Mouse (Mus musculus): ENCODE measurements around the gene Bsx. TPM values are rescaled to one million over a fixed set of nuclear protein-coding genes. Genes with fewer than 3 reads are reported as not detected.

Gene Bsx
- polyA plus RNA-seq, 1 experiment from 2014 or later, result 1.6 TPM

DNA sequence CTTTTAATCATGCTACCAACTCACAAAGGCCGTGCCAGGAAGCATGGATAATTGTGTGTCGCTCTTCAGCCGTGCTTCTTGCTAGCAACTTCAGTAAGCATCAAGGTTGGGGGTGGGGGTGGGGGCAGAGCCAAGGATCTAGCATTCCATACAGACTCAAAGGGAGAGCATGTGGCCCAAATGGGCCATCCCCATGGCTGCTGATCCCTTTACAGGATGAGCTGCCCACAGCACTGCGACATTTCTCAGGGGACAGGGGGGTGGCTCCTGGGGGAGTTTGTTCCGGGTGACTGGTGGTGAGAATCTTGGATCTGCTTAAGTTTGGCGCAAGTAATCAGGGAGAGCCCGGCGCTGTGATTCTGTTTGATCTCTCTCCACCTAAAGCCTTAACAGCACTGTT, 33.5 kb downstream of the Bsx start:
- Histone ChIP-seq H3K9ac (no peak overlapping the region), H3K27me3 (peaks cover 37% of the 10 kb centered on the region), H3K36me3 (ENCODE audit: poor library complexity, severe bottlenecking) (no peaks in the 10 kb centered on the region), H3K4me1 (peaks cover 17% of the 10 kb centered on the region), H3K9me3 (replicated peaks) (no peaks in the 10 kb centered on the region), H3K4me2 (no peak overlapping the region), H3K4me3 (no peak overlapping the region), H3K27ac (no peak overlapping the region)
- ATAC-seq, result no peak
- WGBS, result 4% methylated on average over 8 of the region's 8 CpGs

DNA sequence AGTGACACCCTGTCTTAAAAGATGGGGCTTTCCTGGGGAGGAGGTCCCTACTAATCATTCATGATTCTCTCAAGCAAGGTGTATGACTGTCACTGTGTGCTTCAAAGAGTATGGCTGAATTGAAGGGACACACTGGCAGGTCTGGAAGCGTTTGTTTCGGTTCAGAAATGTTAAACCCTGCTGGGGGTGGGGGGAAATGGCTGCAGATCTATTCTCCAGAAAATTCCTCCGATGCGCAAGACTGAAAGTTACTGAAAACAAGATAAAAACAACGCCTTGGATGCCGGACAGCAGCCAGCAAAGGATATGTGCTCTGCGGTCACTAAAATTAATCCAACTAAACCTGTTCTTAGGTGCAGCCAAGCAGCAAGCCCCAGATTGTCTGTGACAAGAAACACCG, 34.5 kb downstream of the Bsx start:
- 18% methylated on average over 8 of the region's 8 CpGs for WGBS
- Histone ChIP-seq H3K4me2 (no peak overlapping the region; the same call in 1 of the 2 replicates), H3K9ac (no peak overlapping the region), H3K36me3 (ENCODE audit: poor library complexity, severe bottlenecking) (no peaks in the 10 kb centered on the region), H3K27ac (no peak overlapping the region), H3K9me3 (replicated peaks) (no peaks in the 10 kb centered on the region), H3K27me3 (peaks cover 37% of the 10 kb centered on the region), H3K4me3 (no peak overlapping the region), H3K4me1 (peaks cover 17% of the 10 kb centered on the region)
- no peak for ATAC-seq

DNA sequence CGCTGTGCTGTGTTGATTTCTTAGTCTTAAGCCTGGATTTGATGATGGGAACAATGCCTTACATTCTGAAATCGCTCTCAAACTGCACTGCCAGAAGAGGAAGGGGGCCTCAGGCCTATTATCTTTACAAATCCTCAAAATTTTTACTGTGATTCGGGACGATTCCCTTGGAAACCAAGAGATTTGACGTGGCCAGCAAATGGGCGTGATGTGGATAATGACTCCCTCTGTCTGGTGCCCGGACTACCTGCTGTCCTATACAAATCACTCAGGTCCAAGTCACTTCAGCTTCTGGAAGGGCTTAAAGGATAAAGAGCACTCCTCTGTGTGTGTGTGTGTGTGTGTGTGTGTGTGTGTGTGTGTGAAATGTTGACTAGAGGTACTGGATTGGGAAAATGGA, 35.0 kb downstream of the Bsx start:
- no peak overlapping the region for H3K9ac ChIP-seq
- WGBS, result 6% methylated on average over 7 of the region's 7 CpGs
- no peaks in the 10 kb centered on the region for H3K36me3 ChIP-seq (ENCODE audit: poor library complexity, severe bottlenecking)
- H3K27ac ChIP-seq, result no peak overlapping the region
- H3K4me3 ChIP-seq, result no peak overlapping the region
- peaks cover 17% of the 10 kb centered on the region for H3K4me1 ChIP-seq
- peaks cover 37% of the 10 kb centered on the region for H3K27me3 ChIP-seq
- H3K9me3 ChIP-seq (replicated peaks), result no peaks in the 10 kb centered on the region
- ATAC-seq, result no peak
- H3K4me2 ChIP-seq, result no peak overlapping the region; the same call in 1 of the 2 replicates

DNA sequence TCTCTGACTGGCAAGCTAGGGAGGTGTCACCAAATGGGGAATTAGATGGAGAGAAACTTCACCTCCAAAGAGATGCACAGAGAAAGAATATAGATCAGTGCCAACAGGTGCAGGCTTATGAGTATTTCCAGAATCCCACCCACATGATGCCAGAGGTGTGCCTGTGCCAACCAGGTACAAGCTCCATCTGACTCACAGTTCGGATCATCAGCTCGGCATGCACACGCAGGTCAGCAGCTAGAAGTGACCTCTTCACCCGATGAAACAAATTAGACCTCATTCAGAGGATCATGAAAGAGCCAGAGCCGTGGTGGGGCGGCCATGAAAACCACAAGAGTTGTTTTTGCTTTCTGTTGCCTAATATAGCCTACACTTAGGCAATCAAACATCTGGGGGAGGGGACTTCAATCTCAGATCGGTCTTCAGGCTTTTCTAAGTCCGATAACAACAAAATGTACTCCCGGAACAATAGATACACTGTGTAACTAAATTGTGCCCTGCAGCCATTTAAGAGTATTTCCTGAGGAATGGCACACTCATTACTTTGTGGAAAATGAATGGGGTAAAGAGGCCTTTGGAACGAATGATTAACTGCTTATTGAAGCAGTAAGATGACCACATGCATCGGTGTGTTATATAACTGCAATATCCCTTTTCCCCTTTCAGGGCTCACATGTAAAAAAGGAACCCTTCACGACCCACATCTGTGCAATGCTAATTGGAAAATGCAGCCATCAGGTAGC, 44.1 kb downstream of the Bsx start:
- WGBS, result 20% methylated on average over 12 of the region's 12 CpGs
- peaks cover 14% of the 10 kb centered on the region for H3K27me3 ChIP-seq
- H3K4me1 ChIP-seq, result peaks cover 10% of the 10 kb centered on the region
- H3K4me2 ChIP-seq, result no peak overlapping the region
- no peak for ATAC-seq
- H3K9me3 ChIP-seq (replicated peaks), result no peaks in the 10 kb centered on the region
- H3K4me3 ChIP-seq, result no peak overlapping the region
- no peak overlapping the region for H3K27ac ChIP-seq
- no peaks in the 10 kb centered on the region for H3K36me3 ChIP-seq (ENCODE audit: poor library complexity, severe bottlenecking)
- H3K9ac ChIP-seq, result no peak overlapping the region

DNA sequence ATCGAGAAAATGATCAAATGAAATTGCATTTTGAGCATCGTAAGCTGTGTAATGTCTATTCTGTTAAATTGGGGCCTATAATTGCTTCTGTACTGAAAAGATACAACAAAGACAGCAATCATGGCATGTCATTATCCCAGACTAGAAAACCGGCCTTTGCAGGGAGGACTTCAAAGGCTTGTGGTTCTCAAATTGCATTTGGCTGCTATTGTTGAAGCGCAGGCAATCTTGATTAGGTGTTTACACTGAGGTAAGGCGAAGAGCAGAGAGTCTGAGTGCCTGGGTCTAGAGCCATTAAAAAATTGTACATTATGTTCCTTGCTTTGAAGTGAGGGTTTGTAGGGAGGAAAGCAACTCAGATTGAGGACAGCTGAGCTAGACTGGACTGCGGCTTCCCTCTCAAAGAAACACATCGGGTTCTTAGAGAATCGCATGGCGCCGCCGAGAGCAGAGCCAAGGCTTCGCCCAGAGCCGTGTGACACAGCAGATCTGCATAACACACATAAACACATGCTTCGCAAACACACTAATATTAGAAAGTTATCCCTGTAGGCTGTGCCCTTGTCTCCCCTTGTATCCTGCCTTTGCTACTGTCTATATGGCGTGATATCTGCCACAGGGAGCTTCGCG, 53.5 kb downstream of the Bsx start:
- peaks cover 9% of the 10 kb centered on the region for H3K4me1 ChIP-seq
- H3K27me3 ChIP-seq, result no peaks in the 10 kb centered on the region
- 47% methylated on average over 17 of the region's 17 CpGs for WGBS
- H3K27ac ChIP-seq, result peak overlapping the region; percentile 49
- no peak overlapping the region for H3K4me3 ChIP-seq
- H3K9me3 ChIP-seq (replicated peaks), result no peaks in the 10 kb centered on the region
- no peak overlapping the region for H3K9ac ChIP-seq
- no peaks in the 10 kb centered on the region for H3K36me3 ChIP-seq (ENCODE audit: poor library complexity, severe bottlenecking)
- no peak for ATAC-seq
- H3K4me2 ChIP-seq, result peak overlapping the region; percentile 24; the same call in 1 of the 2 replicates

Other genes with a start within 250 kb of the Bsx start
- not detected in 2 replicates for gene Gm21915, start 203.5 kb upstream of the Bsx start, polyA plus RNA-seq (2015; fragmentation: Nextera tagmentation; extraction: Ambion mirVana)
- 26.3 and 32.4 TPM in 2 replicates for gene Clmp, start 188.2 kb upstream of the Bsx start, polyA plus RNA-seq (2015; fragmentation: Nextera tagmentation; extraction: Ambion mirVana)
- 3,030 and 3,122 TPM in 2 replicates for gene Hspa8, start 73.1 kb upstream of the Bsx start, polyA plus RNA-seq (2015; fragmentation: Nextera tagmentation; extraction: Ambion mirVana)
- 0.48 and 0.57 TPM in 2 replicates for gene Jhy, start 90.0 kb downstream of the Bsx start, polyA plus RNA-seq (2015; fragmentation: Nextera tagmentation; extraction: Ambion mirVana)
- not detected in 2 replicates for gene Crtam, start 130.5 kb downstream of the Bsx start, polyA plus RNA-seq (2015; fragmentation: Nextera tagmentation; extraction: Ambion mirVana)

All from forebrain, embryonic 13.5 days (tissue).